Mouse (Mus musculus): ENCODE data around the gene Rrp9. TPM values are rescaled to one million over a fixed set of nuclear protein-coding genes. Genes with fewer than 3 reads are reported as not detected.
"Not testable (repeated sequence)": the region's sequence is repeated elsewhere in the genome, so short reads cannot be mapped to it uniquely, and the experiment has no call there.

The Rrp9 gene
- total RNA-seq, 1 experiment from 2014 or later: 35.9 TPM

DNA sequence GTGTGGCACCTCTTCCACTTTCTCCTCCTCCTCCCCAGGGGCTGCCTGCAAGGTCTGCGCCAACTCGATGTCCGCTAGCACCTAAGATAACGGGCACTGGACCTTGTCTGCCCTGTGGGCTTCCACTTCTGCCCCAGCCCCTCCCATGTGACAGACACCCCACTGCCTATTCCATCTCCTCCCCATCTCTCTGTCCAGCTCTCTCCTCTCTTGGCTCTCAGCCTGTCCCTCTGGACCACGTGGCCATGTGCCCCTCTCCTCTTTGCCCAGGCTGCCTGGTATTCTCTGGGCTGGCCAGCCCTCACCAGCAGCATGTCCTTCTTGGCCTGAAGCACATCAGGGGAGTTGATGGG, 2.0 kb upstream of the Rrp9 start:
- DNase-seq: no peak

DNA sequence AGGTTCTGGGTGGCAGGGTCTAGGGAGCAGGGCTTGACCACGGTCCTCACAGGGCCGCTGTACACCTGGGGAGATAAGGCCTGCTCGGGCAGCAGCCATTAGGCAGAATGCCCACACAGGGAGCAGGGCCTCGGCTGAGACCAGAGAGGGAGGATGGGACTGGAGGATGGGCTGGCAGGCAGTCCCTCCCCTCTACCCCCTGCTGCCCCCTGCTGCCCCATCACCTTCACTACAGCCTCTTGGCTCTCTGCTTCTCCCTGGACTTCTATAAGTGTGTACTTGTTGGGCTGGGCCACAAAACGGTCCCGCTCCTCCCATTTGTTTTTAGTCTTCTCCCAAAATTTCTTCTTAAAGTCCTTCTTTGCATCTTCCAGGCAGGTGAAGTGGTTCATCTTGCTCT, 1.3 kb upstream of the Rrp9 start:
- peak; percentile 66 for DNase-seq

DNA sequence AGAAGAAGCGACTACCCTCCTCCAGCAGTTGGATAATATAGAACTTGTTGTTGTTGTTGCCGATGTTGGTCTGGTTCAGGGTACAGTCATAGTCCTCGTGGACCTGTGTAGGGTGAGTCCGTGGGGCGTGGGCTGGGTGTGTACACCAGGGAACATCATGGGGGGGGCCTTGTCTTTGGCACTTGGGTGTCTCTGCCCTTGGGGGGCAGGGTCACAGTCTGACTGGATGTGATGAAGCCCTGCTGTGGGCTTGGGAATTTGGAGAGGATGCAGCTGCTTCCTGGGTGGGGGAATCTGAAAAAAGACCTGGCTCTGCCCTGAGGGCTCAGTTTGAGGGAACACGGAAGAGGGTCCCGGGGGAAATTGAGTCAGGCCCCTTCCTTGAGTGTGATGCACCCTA, 717 bp upstream of the Rrp9 start:
- DNase-seq: peak; percentile 20

DNA sequence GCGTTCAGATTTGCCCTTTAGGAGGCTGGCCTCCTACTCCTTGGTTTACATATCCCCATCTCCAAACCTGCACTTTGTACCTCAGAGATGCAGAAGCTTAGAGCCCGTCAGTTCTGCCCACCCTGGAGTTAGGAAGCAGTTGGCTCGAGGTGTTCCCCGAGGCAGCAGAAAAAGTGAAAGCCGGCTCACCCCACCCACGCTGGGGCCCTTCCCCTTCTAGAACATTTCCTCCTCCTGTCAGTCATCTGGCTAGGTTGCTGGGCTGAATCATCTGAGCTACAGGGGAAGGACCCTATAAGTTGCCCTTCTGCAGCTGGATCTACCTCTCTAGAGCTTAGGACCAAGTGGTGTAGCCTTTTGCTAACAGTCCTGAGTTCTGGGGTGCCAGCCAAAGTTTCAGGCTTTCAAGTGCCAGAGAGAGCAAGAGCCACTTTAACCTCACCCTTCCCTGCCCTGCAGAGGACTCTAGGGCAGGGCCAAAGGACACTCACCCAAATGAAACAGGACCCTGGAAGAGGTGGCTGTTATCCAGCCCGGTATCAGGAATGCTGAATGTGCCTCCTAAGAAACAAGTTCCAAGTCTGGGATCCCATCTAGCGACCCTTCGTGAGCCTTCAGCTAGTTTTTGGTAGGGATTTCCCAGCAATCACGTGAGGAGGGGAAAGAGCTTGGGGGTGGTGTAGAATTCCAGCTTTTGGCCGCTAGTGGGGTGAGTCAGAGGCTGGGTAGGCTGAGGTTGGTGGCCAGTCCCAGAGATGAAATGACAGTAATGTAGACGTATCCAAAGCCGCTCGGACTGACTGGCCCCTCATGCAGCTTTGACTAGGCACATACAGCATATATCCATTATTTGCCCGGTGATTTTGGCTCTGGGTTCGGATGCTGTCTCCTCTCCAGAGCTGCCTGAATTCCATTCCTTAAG, 500 bp downstream of the Rrp9 start:
- peak; percentile 60 for DNase-seq

DNA sequence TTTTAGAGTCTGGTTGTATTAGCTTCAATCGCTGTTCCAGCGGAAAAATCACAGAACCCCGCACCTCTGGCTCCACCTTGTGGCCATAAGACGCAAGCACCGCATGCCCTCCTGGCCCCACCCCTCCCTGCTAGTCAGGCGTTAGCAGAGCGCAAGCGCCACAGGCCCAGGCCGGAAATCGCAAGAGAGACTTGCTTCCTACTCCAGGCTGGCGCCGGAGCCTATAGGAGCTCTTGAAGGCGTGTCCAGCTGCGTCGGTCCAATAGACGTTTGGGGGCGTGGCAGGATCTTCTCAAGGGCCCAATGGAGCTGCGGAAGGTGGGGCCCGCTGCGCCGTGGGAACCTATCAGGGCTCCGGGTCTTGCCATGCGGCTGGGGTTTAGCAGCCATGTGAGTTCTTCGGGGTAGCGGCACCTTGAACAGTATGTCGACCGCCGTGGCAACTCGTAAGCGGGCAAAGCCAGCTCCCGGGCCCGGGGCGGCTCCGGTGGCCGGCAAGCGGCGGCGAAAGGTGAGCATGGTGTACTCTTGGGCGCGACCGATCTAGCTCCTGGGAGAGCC, 1.2 kb downstream of the Rrp9 start, which contains the start of gene Parp3:
TSS of gene Parp3 (minus strand) at position 26 of the 561 bp plus-strand sequence.
- peak; percentile 97 for DNase-seq

DNA sequence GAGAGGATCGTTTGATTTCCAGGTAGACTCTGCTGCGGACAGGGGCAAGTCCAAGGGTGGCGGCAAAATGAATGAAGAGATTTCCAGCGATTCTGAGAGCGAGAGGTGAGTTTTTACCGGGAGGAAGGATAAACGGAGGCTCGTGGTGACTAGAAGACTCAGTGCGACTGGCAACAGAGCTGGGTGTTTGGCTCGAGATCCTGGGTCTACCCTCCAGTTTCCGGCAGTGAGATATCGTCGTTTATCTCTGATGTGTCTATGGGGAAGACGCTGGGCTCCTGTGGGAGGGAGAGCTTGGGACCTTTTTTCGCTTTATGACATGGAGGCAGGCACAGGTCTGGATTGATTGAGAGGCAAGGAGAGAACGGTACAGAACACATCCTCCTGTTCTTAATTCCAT, 1.9 kb downstream of the Rrp9 start:
- no peak for DNase-seq

DNA sequence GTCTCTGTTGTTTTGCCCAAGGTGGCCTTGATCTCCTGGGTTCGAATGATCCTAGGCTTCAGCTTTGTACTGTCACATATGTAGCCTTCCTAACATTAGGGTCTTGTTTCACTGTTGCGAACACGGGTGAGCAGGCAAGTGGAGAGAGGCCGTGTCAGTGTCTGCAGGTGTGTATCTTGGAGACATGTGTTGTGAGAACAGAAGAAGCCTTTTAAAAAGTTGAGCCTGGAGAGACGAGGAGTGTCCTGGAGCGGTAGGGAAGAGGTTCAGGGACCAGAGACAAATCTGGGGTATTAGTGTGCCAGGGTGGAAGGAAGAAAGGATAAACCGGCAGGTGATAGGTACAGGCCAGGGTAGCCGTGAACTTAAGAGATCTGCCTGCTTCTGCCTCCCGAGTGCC, 2.3 kb downstream of the Rrp9 start:
- no peak for DNase-seq

DNA sequence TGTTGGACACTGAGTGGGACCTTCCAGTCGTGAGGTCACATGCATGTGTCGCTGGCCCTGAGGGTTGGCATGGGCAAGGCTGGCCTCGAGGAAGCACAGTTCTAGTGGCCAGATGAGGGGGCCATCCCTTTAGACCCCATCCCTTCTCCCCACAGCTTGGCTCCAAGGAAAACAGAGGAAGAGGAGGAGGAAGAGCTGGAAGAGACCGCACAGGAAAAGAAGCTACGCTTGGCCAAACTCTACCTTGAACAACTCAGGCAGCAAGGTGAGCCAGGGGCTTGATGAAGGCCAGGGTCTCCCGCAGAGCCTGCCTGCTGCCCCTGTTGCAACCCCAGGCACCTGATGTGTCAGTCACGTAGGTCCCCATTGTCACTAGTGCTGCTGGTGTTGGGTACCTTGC, 4.8 kb downstream of the Rrp9 start:
- DNase-seq: no peak

DNA sequence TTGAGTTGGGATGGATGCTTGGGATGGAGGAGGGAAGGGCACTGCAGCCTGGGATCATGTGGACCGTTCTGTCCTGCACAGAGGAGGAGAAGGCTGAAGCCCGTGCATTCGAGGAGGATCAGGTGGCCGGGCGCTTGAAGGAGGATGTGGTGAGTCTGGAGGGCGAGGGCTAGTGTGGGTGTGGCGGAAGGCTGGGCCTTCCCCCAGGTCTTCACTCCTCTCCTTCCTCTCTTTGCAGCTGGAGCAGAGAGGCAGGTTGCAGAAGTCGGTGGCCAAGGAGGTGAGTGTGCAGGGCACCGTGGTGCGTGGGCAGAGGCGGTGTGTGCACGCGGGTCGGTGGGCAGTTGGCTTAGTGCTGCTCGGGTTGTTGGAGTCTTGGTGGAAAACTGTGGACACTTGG, 5.3 kb downstream of the Rrp9 start:
- no peak for DNase-seq

DNA sequence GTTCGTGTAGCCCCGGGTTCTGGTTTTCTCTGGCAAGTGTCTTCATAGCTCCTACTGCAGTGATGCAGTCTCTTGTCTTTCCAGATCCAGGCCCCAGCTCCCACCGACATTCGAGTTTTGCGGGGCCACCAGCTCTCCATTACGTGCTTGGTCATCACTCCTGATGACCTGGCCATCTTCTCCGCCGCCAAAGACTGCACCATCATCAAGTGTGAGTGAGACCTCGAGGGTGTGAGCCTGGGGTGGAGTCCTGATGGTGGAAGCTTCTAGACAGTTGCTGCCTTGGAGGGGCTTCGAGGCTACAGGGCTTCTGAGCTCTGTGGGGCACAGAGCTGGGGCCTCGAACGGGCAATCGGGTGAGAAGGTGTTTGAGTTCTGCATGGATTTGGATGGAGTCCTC, 5.9 kb downstream of the Rrp9 start:
- DNase-seq: no peak

DNA sequence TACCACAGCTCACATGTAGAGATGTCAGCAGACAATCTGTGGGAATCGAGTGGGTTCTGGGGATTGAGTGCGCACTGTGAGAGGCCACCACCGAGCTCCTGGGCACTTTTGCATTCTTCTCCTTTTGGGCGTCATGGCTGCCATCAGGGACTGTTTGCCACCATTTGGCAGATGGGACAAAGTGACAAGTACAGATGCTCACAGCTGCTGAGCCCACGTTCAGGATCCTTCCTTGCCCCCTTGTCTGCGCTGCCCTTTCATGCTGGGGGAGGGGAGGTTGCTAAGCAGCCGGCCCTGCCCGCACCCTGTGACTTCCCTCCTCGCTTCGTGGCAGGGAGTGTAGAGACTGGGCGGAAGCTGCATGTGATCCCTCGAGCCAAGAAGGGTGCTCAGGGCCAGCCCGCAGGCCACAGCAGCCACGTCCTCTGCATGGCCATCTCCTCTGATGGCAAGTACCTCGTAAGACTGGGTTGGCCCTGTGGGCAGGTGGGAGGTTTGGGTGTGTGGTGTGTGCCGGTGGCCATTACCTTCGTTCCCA, 6.9 kb downstream of the Rrp9 start:
- DNase-seq: no peak

DNA sequence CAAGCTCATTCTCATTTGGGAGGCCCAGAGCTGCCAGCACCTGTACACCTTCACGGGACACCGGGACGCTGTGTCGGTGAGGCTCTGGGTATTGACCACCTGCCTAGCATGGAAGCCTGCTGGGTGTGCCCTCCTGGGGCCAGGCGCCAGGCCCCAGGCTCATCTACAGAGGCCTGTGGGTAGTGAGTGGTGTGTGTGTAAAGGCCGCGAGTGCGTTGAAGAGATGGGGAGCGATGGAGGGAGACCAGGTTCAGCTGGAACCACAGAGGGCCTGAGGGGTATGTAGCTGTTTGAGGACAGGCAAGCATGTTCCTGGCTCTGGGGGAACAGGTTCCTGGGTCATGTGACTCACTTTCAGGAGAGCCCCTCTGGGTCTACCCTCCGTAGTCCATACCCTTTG, 7.4 kb downstream of the Rrp9 start:
- no peak for DNase-seq

DNA sequence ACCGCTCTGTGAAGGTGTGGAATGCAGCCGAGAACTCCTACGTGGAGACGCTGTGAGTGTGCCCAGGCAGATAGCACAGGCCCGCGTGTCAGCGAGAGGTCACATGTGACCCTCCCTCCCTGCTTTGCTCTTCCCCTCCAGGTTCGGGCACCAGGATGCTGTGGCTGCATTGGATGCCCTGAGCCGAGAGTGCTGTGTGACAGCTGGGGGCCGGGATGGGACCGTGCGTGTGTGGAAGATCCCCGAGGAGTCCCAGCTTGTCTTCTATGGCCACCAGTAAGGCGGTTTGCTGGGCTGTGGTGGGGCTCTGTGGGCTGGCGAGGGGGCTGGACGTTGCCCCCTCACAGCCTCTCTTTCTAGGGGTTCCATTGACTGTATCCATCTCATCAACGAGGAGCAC, 7.8 kb downstream of the Rrp9 start:
- DNase-seq: no peak

DNA sequence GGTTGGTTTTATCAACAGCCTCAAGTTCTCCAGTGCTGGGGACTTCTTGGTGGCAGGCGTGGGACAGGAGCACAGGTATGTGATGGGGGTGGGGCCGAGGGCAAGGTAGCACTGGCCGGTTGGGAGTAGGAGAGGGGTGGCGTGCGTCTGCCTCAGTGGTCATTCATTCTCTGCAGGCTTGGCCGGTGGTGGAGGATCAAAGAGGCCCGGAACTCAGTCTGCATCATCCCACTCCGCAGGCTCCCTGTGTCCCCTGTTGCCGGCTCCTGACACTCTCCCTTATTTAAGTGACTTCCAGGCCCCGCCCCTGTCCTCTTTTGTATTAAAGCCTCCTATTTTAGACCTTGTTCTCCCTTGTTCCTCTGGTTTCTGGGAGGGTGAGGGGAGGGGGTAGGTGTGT, 9.3 kb downstream of the Rrp9 start:
- no peak for DNase-seq

DNA sequence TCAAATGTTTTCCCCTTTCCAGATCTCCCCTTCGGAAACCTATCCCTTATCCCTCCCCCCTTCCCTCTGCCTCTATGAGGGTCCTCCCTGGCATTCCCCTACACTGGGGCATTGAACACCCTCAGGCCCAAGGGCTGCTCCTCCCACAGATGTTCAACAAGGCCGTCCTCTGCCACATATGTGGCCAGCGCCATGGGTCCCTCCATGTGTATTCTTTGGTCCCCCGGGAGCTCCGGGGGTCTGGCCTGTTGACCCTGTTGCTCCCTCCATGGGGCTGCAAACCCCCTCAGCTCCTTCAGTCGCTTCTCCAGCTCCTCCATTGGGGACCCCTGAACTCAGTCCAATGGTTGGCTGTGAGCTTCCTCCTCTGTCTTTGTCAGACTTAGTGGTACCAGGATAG, 11.8 kb downstream of the Rrp9 start:
- DNase-seq: not testable (repeated sequence)

DNA sequence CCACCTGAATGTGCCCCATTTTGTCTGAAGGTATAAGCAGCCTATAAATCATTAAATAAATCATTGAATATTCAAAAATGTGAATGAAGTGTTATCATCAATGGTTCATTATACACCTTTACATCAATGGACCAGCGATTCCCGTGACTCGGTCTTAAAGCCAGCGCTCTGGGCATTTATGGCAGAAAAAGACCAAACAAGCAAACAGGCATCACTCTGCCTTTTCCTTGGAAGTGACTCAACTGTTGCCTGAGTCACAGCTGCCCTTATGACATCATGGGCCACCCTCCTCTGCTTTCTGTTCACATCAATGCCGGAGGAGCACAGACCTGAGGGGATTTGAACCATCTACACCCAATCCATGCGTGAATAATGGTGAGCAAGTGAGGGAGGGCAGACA, 23.9 kb downstream of the Rrp9 start, which contains the start of gene Iqcf1:
TSS of gene Iqcf1 (plus strand) at position 301 of the 400 bp plus-strand sequence.
- no peak for DNase-seq

DNA sequence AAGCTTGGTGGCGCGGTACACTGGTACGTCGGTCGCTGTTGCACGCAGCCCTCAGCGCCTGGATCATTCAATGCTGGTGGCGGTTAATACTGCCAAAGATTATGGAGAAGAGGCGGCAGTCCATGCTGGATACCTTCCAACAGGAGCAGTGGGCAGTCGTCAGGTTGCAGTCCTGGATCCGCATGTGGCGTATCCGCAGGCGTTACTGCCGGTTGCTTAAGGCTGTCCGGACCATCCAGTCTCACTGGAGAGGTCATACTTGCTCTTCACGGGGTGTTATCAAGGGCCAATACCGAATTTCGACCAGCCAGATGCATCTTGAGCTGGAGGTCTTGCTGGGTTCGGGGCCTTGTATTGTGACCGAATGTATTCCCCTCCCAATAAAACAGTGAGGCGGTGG, 26.1 kb downstream of the Rrp9 start:
- DNase-seq: no peak

DNA sequence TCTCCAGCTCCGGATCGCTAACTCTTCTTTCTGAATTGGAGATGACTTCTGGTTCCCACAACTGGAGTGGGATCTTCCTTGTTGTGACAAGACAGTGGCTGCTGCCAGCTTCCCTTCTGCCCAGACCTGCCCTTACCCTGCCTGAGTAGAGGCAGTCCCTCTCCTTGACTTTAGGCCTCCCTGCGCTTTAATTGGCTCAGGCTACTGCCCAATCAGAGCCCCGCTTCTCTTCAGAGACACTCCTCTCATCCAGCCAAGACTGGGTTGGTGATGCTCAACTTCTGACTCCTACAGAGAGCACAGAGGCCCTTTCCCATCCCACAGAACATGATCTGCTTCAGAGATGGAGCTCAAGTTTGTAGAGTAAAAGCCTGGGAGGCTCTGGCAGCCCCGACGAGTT, 28.5 kb downstream of the Rrp9 start:
- no peak for DNase-seq

DNA sequence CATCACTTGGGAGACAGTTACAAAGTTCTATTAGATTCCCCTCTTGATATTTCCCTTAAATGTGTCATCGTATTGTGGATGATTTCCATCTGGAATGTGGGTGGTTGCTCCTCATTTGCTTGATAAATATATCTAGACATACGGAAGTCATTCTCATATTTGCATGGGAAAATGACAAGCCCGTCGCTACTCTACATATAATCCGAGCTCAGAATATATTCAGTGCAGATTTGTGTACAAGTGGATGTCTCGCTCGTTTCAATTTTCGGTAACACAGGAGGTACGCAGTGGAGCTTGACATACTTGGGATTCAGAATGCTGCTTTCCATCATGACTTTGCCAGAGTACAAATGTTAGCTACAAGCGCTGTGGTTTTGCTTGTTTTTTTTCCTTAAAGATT, 33.6 kb downstream of the Rrp9 start:
- DNase-seq: no peak

DNA sequence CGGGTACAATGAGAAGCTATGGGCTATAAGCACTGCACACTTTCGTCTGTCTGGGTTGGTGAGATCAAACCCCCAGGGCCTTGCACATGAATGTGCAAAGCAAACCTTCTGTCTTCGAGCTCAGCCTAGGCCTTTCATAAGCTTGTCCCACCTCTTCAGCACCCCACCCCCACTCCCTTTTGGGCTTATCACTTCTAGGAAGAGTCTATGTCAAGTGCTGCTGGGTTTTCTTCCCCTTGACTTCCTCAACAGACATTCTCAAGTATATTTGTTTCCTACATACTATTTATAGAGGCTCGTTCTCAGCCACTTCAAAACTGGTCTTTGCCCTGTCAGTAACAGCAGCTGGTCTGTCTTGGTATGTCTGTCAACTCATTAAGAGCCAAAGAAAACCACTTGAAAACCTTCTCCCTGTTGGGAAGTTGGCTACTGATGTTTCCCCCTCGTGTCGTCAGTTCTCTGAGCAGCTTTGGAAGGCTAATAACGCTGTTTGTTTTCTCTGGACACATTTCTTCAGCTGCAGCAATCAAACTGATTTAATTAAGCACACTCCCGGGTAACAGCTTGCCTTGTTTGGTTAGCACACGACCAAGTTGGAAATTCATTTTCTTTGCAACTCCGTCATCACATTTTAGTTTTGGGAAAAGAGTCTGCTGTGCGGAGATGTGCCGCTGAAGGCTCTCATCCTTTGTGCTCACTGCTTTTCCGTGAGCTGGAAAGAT, 37.1 kb downstream of the Rrp9 start:
- no peak for DNase-seq

DNA sequence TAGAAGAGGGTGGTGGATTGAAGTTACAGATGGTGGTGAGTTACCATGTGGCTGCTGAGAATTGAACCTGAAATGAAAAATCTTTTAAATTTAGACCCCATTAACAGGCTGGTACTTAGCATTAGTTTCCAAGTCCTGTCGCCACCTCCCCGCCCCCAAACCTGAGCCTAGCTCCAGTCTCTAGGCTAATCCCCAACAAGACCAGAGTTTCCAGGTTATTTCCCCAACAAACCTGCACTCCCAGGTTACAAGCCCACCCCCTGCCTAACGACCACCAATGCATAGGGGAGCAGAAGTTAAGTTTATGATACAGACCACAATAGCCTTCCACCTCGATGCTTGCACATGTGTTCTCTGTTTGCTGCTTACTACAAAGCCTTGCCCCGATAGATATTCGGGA, 37.8 kb downstream of the Rrp9 start:
- no peak for DNase-seq

DNA sequence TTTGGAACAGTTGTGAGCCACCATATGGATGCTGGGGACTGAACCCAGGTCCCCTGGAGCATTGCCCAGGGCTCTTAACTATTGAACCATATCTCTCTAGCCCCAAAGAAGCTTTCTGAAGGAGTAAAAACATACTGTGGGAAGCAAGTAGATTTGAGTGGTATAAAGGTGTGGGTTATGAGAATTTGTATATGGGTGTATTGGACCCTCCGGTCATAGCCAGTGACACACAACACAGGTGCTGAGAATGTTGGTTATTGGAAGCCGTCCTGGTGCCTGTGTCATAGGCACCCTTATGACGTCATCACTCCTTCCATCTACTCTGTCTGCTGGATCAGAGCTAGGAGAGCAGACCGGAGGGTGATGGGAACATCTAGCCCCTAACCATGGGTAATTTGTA, 38.5 kb downstream of the Rrp9 start, which contains the start of gene Iqcf5:
TSS of gene Iqcf5 (plus strand) at position 301 of the 400 bp plus-strand sequence.
- no peak for DNase-seq

DNA sequence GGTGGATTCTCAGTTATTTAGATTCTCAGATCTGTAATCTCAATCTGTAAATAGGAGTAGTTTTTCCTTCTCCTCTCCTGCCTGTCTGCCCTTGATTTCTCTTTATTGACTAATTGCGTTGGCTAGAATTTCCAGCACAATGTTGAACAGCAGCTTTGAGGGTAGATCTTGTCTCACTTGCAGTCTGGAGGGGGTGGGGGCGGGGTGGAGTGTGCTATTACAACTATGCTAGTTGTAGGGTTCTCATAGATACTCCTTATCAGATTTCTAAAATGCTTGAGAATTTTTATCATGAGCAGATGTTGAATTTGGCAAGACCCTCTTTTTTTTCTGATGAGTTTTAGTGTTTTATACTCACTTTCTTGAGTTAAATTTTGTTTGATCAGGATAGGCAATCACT, 43.7 kb downstream of the Rrp9 start:
- DNase-seq: no peak
